Mouse (Mus musculus): Measurements from ENCODE around the gene Crip3. TPM values are rescaled to one million over a fixed set of nuclear protein-coding genes. Genes with fewer than 3 reads are reported as not detected.

The Crip3 gene
- polyA plus RNA-seq, 1 experiment from 2014 or later: 37.5 TPM

DNA sequence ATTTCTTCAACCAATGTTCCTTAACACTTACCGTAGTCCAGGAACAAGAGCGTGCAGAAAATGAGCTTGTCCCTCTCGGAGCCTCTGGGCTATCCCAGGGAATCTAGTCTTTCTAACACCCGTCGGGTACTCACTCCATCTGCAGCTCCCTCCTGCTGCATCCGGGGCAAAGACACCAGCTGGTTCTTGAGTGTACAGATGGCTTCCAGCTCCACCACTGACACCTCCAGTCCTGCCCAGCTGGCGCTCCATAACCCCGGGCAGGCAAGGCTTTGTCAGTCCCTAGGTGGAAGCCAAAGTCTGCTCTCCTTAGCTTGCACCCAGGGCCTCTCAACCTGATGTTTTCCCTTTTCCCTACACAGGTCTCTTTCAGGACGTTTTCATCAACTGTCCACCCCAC, 39.1 kb downstream of the Crip3 start:
- Histone ChIP-seq H3K4me3 (ENCODE audit: low read length) (no peak overlapping the region), H3K4me2 (ENCODE audit: low read depth, low read length) (no peak overlapping the region), H3K9ac (ENCODE audit: low read length) (no peak overlapping the region), H3K36me3 (ENCODE audit: control insufficient read depth, insufficient read depth) (no peaks in the 10 kb centered on the region), H3K27ac (ENCODE audit: low read length) (no peak overlapping the region), H3K27me3 (ENCODE audit: control insufficient read depth, insufficient read depth, low read length) (peaks cover 3% of the 10 kb centered on the region), H3K9me3 (replicated peaks; ENCODE audit: control insufficient read depth, low read length) (no peaks in the 10 kb centered on the region), H3K4me1 (ENCODE audit: control insufficient read depth, insufficient read depth, low read length) (0 out of 2 replicates have a peak, but pooled peaks cover 3% of the 10 kb centered on the region)
- ATAC-seq (replicated peaks; ENCODE audit: extremely low read depth, insufficient read depth, low FRiP score): no peak
- WGBS: 73% methylated on average over 9 of the region's 9 CpGs

DNA sequence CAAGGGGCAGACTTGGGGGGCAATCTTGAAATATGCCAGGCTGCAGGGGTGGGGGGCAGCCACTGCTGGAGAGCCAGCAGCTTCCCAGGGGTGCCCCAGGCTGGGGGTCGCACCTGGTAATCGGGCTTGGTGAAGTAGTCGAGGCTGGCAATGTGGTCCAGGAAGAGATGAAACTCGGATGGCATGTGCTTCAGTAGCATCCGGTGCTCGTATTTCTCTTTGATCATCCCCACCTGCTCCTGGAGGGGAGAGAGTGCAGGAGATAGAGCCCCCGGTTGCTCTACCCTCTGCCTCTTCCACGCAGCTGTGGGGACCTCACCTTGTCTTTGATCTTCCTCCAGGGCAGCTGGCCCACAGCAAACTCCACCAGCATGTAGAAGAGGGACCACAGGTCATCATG, 47.9 kb downstream of the Crip3 start:
- ATAC-seq (replicated peaks; ENCODE audit: extremely low read depth, insufficient read depth, low FRiP score): no peak
- H3K4me3 ChIP-seq (ENCODE audit: low read length): no peak overlapping the region
- H3K9ac ChIP-seq (ENCODE audit: low read length): no peak overlapping the region
- H3K27ac ChIP-seq (ENCODE audit: low read length): no peak overlapping the region
- H3K36me3 ChIP-seq (ENCODE audit: control insufficient read depth, insufficient read depth): no peaks in the 10 kb centered on the region
- no peak overlapping the region for H3K4me2 ChIP-seq (ENCODE audit: low read depth, low read length)
- H3K9me3 ChIP-seq (replicated peaks; ENCODE audit: control insufficient read depth, low read length): no peaks in the 10 kb centered on the region
- peaks cover 13% of the 10 kb centered on the region; the same call in 1 of the 2 replicates for H3K27me3 ChIP-seq (ENCODE audit: control insufficient read depth, insufficient read depth, low read length)
- H3K4me1 ChIP-seq (ENCODE audit: control insufficient read depth, insufficient read depth, low read length): no peaks in the 10 kb centered on the region
- WGBS: 63% methylated on average over 8 of the region's 8 CpGs

DNA sequence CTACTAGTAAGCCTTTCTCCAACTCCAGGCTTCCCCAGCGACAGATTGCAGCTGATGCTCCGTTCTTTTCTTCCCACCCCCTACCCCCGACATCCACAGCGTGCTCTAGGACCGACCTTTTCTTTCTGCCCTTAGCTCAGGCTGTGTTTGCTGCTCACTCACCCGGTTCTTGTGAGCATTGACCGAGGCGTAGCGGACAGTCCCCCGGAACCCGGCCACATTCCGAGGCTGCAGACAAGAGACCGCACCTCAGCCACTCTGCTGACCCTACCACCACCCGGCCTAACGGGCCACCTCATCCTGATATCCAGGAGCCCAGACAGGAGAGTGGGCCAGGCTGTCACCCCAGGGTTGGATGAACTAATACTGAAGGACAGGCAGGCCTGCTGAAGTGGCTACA, 48.6 kb downstream of the Crip3 start:
- no peaks in the 10 kb centered on the region for H3K9me3 ChIP-seq (replicated peaks; ENCODE audit: control insufficient read depth, low read length)
- H3K4me2 ChIP-seq (ENCODE audit: low read depth, low read length): no peak overlapping the region
- 83% methylated on average over 15 of the region's 15 CpGs for WGBS
- no peaks in the 10 kb centered on the region for H3K36me3 ChIP-seq (ENCODE audit: control insufficient read depth, insufficient read depth)
- no peak overlapping the region for H3K4me3 ChIP-seq (ENCODE audit: low read length)
- H3K4me1 ChIP-seq (ENCODE audit: control insufficient read depth, insufficient read depth, low read length): no peaks in the 10 kb centered on the region
- no peak overlapping the region for H3K9ac ChIP-seq (ENCODE audit: low read length)
- H3K27me3 ChIP-seq (ENCODE audit: control insufficient read depth, insufficient read depth, low read length): peaks cover 13% of the 10 kb centered on the region; the same call in 1 of the 2 replicates
- H3K27ac ChIP-seq (ENCODE audit: low read length): no peak overlapping the region
- ATAC-seq (replicated peaks; ENCODE audit: extremely low read depth, insufficient read depth, low FRiP score): no peak

Other genes starting within 250 kb of the Crip3 start
- 11.7 and 13.4 TPM in 2 replicates for gene Polh, start 226.3 kb upstream of the Crip3 start, polyA plus RNA-seq (2015; fragmentation: Nextera tagmentation; extraction: Ambion mirVana)
- 20.5 and 20.6 TPM in 2 replicates for gene Xpo5, start 226.1 kb upstream of the Crip3 start, polyA plus RNA-seq (2015; fragmentation: Nextera tagmentation; extraction: Ambion mirVana)
- gene Polr1c, start 180.9 kb upstream of the Crip3 start, polyA plus RNA-seq (2015; fragmentation: Nextera tagmentation; extraction: Ambion mirVana): 46.3 and 47.8 TPM in 2 replicates
- gene Yipf3, start 180.8 kb upstream of the Crip3 start, polyA plus RNA-seq (2015; fragmentation: Nextera tagmentation; extraction: Ambion mirVana): 78.4 and 89.3 TPM in 2 replicates
- 0.64 and 0.68 TPM in 2 replicates for gene Lrrc73, start 175.4 kb upstream of the Crip3 start, polyA plus RNA-seq (2015; fragmentation: Nextera tagmentation; extraction: Ambion mirVana)
- 42.5 and 45.3 TPM in 2 replicates for gene Tjap1, start 145.9 kb upstream of the Crip3 start, polyA plus RNA-seq (2015; fragmentation: Nextera tagmentation; extraction: Ambion mirVana)
- gene Dlk2, start 131.5 kb upstream of the Crip3 start, polyA plus RNA-seq (2015; fragmentation: Nextera tagmentation; extraction: Ambion mirVana): 1.3 and 1.4 TPM in 2 replicates
- gene Abcc10, start 100.6 kb upstream of the Crip3 start, polyA plus RNA-seq (2015; fragmentation: Nextera tagmentation; extraction: Ambion mirVana): 4.9 and 5.3 TPM in 2 replicates
- gene Zfp318, start 45.2 kb upstream of the Crip3 start, polyA plus RNA-seq (2015; fragmentation: Nextera tagmentation; extraction: Ambion mirVana): 3.1 and 5.4 TPM in 2 replicates
- 0.55 and 1.2 TPM in 2 replicates for gene Slc22a7, start 9.5 kb downstream of the Crip3 start, polyA plus RNA-seq (2015; fragmentation: Nextera tagmentation; extraction: Ambion mirVana)
- 0.07 and 0.14 TPM in 2 replicates for gene Ttbk1, start 58.7 kb downstream of the Crip3 start, polyA plus RNA-seq (2015; fragmentation: Nextera tagmentation; extraction: Ambion mirVana)
- 28.0 and 29.6 TPM in 2 replicates for gene Dnph1, start 67.8 kb downstream of the Crip3 start, polyA plus RNA-seq (2015; fragmentation: Nextera tagmentation; extraction: Ambion mirVana)
- gene Cul9, start 117.5 kb downstream of the Crip3 start, polyA plus RNA-seq (2015; fragmentation: Nextera tagmentation; extraction: Ambion mirVana): 5.6 and 6.4 TPM in 2 replicates
- 11.0 and 12.4 TPM in 2 replicates for gene Srf, start 127.2 kb downstream of the Crip3 start, polyA plus RNA-seq (2015; fragmentation: Nextera tagmentation; extraction: Ambion mirVana)
- 37.6 and 46.0 TPM in 2 replicates for gene Ptk7, start 200.6 kb downstream of the Crip3 start, polyA plus RNA-seq (2015; fragmentation: Nextera tagmentation; extraction: Ambion mirVana)
- gene Klc4, start 217.1 kb downstream of the Crip3 start, polyA plus RNA-seq (2015; fragmentation: Nextera tagmentation; extraction: Ambion mirVana): 25.7 and 29.0 TPM in 2 replicates
- 117 and 119 TPM in 2 replicates for gene Mrpl2, start 217.3 kb downstream of the Crip3 start, polyA plus RNA-seq (2015; fragmentation: Nextera tagmentation; extraction: Ambion mirVana)
- gene Cul7, start 221.4 kb downstream of the Crip3 start, polyA plus RNA-seq (2015; fragmentation: Nextera tagmentation; extraction: Ambion mirVana): 39.8 and 46.0 TPM in 2 replicates
- 39.0 and 39.7 TPM in 2 replicates for gene Rrp36, start 245.4 kb downstream of the Crip3 start, polyA plus RNA-seq (2015; fragmentation: Nextera tagmentation; extraction: Ambion mirVana)
- 109 and 115 TPM in 2 replicates for gene Mea1, start 249.9 kb downstream of the Crip3 start, polyA plus RNA-seq (2015; fragmentation: Nextera tagmentation; extraction: Ambion mirVana)